Mouse (Mus musculus): ENCODE measurements around the gene Actn4. TPM values are rescaled to one million over a fixed set of nuclear protein-coding genes. Genes with fewer than 3 reads are reported as not detected.

The Actn4 gene
- polyA plus RNA-seq, 1 experiment: 66.0 TPM

DNA sequence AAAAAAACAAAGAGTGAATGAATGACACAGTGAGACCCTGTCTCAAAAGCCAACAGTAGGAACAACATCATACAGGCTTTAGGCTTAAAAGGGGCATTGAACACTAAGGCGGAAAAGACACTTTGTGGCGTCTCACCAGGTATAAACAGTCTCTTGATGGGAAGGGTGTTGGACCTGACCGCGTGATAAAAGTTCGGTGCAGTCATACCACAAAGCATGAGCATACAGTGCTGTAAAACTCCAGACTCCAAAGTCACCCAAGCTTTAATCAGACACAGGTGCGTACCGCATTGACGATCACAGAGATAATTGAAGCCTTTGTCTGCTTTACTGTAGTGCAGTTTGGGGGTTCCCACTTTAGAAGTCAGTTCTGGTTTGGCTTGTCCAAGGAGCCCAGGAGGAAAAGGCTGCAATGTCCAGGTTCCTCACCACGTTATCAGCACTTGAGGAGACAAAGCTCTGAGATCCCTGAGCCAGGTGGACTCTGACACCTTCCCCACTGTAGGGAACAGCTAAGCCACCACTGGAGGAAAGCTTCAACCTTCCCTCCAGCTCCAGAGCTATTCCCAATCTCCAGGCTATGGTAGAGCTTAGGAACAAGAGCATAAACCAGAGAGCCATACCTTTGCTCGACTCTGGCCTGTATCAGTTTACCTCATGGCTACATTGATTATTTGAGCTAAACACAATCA, 11.6 kb downstream of the Actn4 start:
- WGBS: 86% methylated on average over 10 of the region's 10 CpGs
- H3K27ac ChIP-seq (ENCODE audit: control insufficient read depth, insufficient read depth, low read depth, low read length, poor library complexity): no peak overlapping the region
- H3K4me3 ChIP-seq (replicated peaks; ENCODE audit: control insufficient read depth, low read depth, low read length): no peak overlapping the region
- peaks cover 5% of the 10 kb centered on the region for H3K4me1 ChIP-seq (ENCODE audit: control insufficient read depth, insufficient read depth, low read length)
- TF ChIP-seq POLR2A (IDR thresholded peaks at IDR 0.05; ENCODE audit: borderline replicate concordance, control insufficient read depth, low read depth, low read length) (no peak), CTCF (IDR thresholded peaks at IDR 0.05; ENCODE audit: control insufficient read depth, insufficient read depth, low read length) (no peak)

DNA sequence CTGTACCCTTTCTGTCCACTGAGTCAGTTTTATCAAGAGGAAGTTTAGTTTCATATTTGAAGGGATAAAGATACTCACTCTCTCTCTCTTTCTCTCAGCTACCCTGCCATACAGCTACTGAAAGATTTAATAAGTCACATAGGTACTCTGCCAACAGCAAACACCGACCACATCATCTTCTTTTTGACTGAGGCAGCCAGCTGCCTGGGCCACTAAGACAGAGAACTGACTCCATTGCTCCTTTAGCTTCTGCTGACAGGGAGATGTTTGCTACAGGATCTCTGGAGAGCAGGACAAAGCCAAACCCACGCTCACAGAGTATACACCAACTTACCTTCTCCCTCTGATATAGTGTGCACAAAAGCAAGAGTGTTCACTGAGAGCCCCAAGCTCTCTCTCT, 12.8 kb downstream of the Actn4 start:
- no peak overlapping the region for H3K27ac ChIP-seq (ENCODE audit: control insufficient read depth, insufficient read depth, low read depth, low read length, poor library complexity)
- H3K4me1 ChIP-seq (ENCODE audit: control insufficient read depth, insufficient read depth, low read length): peaks cover 5% of the 10 kb centered on the region
- TF ChIP-seq POLR2A (IDR thresholded peaks at IDR 0.05; ENCODE audit: borderline replicate concordance, control insufficient read depth, low read depth, low read length): no peak
- TF ChIP-seq CTCF (IDR thresholded peaks at IDR 0.05; ENCODE audit: control insufficient read depth, insufficient read depth, low read length): no peak
- WGBS: 78% methylated on average over 2 of the region's 2 CpGs
- H3K4me3 ChIP-seq (replicated peaks; ENCODE audit: control insufficient read depth, low read depth, low read length): no peak overlapping the region

DNA sequence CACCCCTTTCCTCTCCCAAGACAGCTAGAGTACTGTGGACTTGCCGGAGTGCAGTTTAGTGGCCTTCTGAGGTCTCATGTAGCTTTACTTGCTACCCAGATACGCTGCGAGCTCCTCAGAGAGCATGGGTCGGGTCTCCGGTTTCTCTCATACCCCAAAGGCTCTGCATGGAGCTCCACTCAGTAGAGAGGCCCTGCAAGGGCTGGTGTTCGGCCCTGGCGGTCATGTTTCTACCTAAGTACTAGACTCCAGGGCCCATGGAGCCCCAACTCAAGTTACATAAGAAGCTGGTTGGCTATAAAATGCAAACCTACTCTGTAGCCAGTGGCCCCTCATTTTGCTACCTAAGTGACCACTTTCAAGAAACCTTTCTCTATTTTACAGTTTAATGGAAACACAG, 13.4 kb downstream of the Actn4 start:
- H3K27ac ChIP-seq (ENCODE audit: control insufficient read depth, insufficient read depth, low read depth, low read length, poor library complexity): no peak overlapping the region
- whole genome bisulfite sequencing: 93% methylated on average over 7 of the region's 7 CpGs
- peaks cover 2% of the 10 kb centered on the region; the same call in 1 of the 2 replicates for H3K4me1 ChIP-seq (ENCODE audit: control insufficient read depth, insufficient read depth, low read length)
- no peak overlapping the region for H3K4me3 ChIP-seq (replicated peaks; ENCODE audit: control insufficient read depth, low read depth, low read length)
- TF ChIP-seq POLR2A (IDR thresholded peaks at IDR 0.05; ENCODE audit: borderline replicate concordance, control insufficient read depth, low read depth, low read length): no peak
- TF ChIP-seq CTCF (IDR thresholded peaks at IDR 0.05; ENCODE audit: control insufficient read depth, insufficient read depth, low read length): no peak

DNA sequence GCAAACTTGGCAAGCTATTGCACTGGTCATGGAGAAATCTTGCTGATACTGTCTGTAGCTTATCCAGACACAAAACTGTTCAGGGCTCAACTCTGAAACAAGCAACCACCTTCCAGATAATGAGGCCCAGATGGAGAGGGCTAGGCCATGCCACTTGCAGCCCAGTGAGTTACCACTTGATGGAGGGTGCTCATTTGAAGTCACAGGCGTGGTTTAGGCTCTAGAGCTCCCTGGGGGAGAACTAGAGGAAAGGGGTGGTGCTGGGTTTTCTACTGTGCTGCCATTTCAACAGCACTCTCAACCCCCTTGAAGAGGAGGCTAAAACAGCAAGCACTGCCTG, 15.9 kb downstream of the Actn4 start:
- peaks cover 2% of the 10 kb centered on the region; the same call in 1 of the 2 replicates for H3K4me1 ChIP-seq (ENCODE audit: control insufficient read depth, insufficient read depth, low read length)
- 31% methylated on average over 1 of the region's 1 CpGs for WGBS
- H3K27ac ChIP-seq (ENCODE audit: control insufficient read depth, insufficient read depth, low read depth, low read length, poor library complexity): no peak overlapping the region
- H3K4me3 ChIP-seq (replicated peaks; ENCODE audit: control insufficient read depth, low read depth, low read length): no peak overlapping the region
- no peak for TF ChIP-seq POLR2A (IDR thresholded peaks at IDR 0.05; ENCODE audit: borderline replicate concordance, control insufficient read depth, low read depth, low read length)
- TF ChIP-seq CTCF (IDR thresholded peaks at IDR 0.05; ENCODE audit: control insufficient read depth, insufficient read depth, low read length): no peak

DNA sequence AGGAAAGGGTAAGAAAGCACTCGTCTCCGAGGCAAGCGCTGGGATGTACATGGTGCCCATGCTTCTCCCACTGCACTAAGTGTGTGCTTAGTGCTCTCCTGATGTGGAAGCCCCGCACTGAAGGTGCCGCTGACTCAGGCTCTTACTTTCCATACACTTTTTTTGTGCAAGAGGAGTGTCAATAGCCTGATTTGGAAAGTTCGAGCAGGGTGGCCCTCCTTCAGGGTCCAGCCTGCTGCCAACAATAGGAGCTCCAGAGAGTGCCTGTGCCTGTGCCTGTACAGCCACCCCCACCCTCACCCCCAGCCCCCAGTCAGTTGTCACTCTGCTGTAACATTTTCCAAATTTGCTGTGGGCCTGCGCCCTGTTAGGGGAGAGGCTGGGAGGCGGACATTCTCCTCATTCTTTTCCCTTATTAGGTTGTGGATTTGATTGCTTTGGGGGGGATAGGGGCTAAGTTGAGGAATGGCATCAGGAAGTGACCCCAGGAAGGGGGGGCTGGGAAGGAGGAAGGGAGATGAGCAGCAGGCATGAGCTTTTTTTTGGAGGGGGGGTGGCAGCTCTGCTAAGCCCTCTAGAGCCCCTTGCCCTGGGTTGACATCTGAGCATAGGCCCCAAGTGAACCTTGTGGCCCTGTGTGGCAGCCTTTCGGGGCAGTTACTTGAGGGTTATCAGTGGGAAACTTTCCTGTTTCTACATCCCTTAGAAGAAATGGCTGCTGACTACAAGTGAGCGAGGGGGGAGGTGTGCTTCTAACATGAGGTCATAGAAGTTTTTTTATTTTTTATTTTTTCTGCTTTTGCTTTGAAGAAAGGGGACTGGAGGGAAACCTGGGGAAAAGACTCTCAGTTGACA, 16.5 kb downstream of the Actn4 start:
- Histone ChIP-seq H3K4me1 (ENCODE audit: control insufficient read depth, insufficient read depth, low read length) (peaks cover 2% of the 10 kb centered on the region; the same call in 1 of the 2 replicates), H3K27ac (ENCODE audit: control insufficient read depth, insufficient read depth, low read depth, low read length, poor library complexity) (no peak overlapping the region), H3K4me3 (replicated peaks; ENCODE audit: control insufficient read depth, low read depth, low read length) (no peak overlapping the region)
- WGBS: 63% methylated on average over 10 of the region's 10 CpGs
- TF ChIP-seq POLR2A (IDR thresholded peaks at IDR 0.05; ENCODE audit: borderline replicate concordance, control insufficient read depth, low read depth, low read length) (no peak), CTCF (IDR thresholded peaks at IDR 0.05; ENCODE audit: control insufficient read depth, insufficient read depth, low read length) (no peak)

- peaks cover 2% of the 10 kb centered on the region; the same call in 1 of the 2 replicates for H3K4me1 ChIP-seq (ENCODE audit: control insufficient read depth, insufficient read depth, low read length)
- 50% methylated on average over 6 of the region's 6 CpGs for WGBS
- H3K27ac ChIP-seq (ENCODE audit: control insufficient read depth, insufficient read depth, low read depth, low read length, poor library complexity): no peak overlapping the region
- TF ChIP-seq POLR2A (IDR thresholded peaks at IDR 0.05; ENCODE audit: borderline replicate concordance, control insufficient read depth, low read depth, low read length): no peak
- TF ChIP-seq CTCF (IDR thresholded peaks at IDR 0.05; ENCODE audit: control insufficient read depth, insufficient read depth, low read length): no peak
- no peak overlapping the region for H3K4me3 ChIP-seq (replicated peaks; ENCODE audit: control insufficient read depth, low read depth, low read length)
Observed at GRCm38 (mm10) chr7:28944756-28945415, 17.3 kb downstream of the Actn4 start.

DNA sequence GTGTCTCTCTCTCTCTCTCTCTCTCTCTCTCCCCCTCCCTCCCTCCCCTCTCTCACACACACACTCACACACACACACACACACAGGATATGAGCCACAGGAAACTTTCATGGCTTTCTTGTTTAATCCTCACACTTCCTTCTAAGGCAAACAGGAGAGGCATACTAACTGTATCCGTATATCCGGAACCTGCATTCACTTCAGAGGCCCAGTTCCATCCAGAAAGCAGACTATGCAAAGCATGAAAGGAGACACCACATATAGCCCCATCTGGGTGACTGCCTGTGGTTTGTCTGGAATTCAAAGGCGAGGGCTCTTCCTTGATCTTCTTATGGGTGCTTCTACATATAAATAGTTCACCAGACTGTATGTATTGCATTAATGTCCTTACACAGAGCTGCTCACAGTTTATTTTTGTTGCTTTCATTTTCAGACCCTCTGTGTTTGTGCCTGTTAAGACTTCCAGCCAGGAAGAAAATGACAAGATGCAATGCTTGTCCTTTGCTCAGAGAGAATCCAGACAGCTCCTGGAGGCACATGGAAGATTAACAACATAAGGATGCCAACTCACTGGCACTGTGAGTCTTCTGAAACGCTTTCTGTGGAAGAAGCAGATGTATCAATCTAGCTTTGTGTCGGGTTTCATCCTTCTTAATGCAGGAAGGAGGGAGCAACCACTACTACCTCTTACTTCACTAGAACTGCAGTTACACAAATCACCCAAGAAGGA, 18.5 kb downstream of the Actn4 start:
- Histone ChIP-seq H3K4me3 (replicated peaks; ENCODE audit: control insufficient read depth, low read depth, low read length) (no peak overlapping the region), H3K4me1 (ENCODE audit: control insufficient read depth, insufficient read depth, low read length) (peaks cover 2% of the 10 kb centered on the region; the same call in 1 of the 2 replicates), H3K27ac (ENCODE audit: control insufficient read depth, insufficient read depth, low read depth, low read length, poor library complexity) (no peak overlapping the region; the same call in 1 of the 2 replicates)
- WGBS: 34% methylated on average over 5 of the region's 5 CpGs
- TF ChIP-seq POLR2A (IDR thresholded peaks at IDR 0.05; ENCODE audit: borderline replicate concordance, control insufficient read depth, low read depth, low read length) (no peak), CTCF (IDR thresholded peaks at IDR 0.05; ENCODE audit: control insufficient read depth, insufficient read depth, low read length) (no peak)
